ENCODE assay signal across 20 mouse cellular contexts in genomic region chr14:113838237-113838636, GRCm38 (mm10).
DNase-seq lines count a peak whose midpoint lies in the region; ATAC-seq and TF ChIP-seq lines count a peak whose summit lies in the region.
"Had no signal": no experiment of that assay in that cellular context is flagged by ENCODE, and none has a peak within 500 bp of the region (broad histone marks: within the 10 kb centered on the region; RNA-seq: fewer than 3 reads in every experiment).

No protein-coding gene starts in this region.

- no peak for TF ChIP-seq CTCF in lung, embryonic 14.5 days (IDR thresholded peaks at IDR 0.05; ENCODE audit: low read depth)

- no peak for DNase-seq in heart, adult 18-20 months
- DNase-seq in kidney, postnatal 14 days, result no peak
- peak; percentile 3 for DNase-seq in lung, embryonic 14.5 days
- no peak for DNase-seq in lung, adult 18-20 months
- peak; percentile 8 for DNase-seq in mesoderm, embryonic 11.5 days (ENCODE audit: low read depth, low spot score)
- DNase-seq: adrenal gland, adult 2 months; adrenal gland, postnatal 25 days; cerebellum, adult 8-10 months; cerebellum, postnatal 14 days; gastrocnemius, postnatal 25 days had no signal

- H3K27ac ChIP-seq in heart, embryonic 11.5 days (ENCODE audit: low read depth, low read length), result no peak overlapping the region
- no peak overlapping the region for H3K27ac ChIP-seq in kidney, embryonic 16.5 days (ENCODE audit: low read length)
- no peak overlapping the region for H3K27ac ChIP-seq in lung, embryonic 14.5 days (ENCODE audit: low read depth)
- H3K27ac ChIP-seq in hindbrain, embryonic 13.5 days, result no peak overlapping the region
- H3K27ac ChIP-seq: embryonic facial prominence, embryonic 15.5 days; forebrain, embryonic 10.5 days; forebrain, embryonic 15.5 days; heart, embryonic 10.5 days; hindbrain, embryonic 10.5 days; hindbrain, embryonic 15.5 days had no signal

- no peak overlapping the region for H3K9ac ChIP-seq in heart, embryonic 11.5 days (ENCODE audit: low read depth, low read length)
- H3K9ac ChIP-seq in kidney, embryonic 16.5 days (replicated peaks; ENCODE audit: low read length), result no peak overlapping the region
- no peak overlapping the region for H3K9ac ChIP-seq in lung, embryonic 14.5 days
- H3K9ac ChIP-seq in hindbrain, embryonic 13.5 days, result no peak overlapping the region
- H3K9ac ChIP-seq: embryonic facial prominence, embryonic 15.5 days; forebrain, embryonic 15.5 days; hindbrain, embryonic 15.5 days had no signal

- no peaks in the 10 kb centered on the region for H3K36me3 ChIP-seq in heart, embryonic 11.5 days (ENCODE audit: control insufficient read depth, insufficient read depth, low read length)
- no peaks in the 10 kb centered on the region for H3K36me3 ChIP-seq in kidney, embryonic 16.5 days (ENCODE audit: insufficient read depth, low read length)
- H3K36me3 ChIP-seq in lung, embryonic 14.5 days (ENCODE audit: insufficient read depth), result no peaks in the 10 kb centered on the region
- H3K36me3 ChIP-seq in hindbrain, embryonic 13.5 days, result no peaks in the 10 kb centered on the region
- H3K36me3 ChIP-seq: embryonic facial prominence, embryonic 15.5 days; forebrain, embryonic 10.5 days; forebrain, embryonic 15.5 days; heart, embryonic 10.5 days; hindbrain, embryonic 10.5 days; hindbrain, embryonic 15.5 days had no signal

- no peak overlapping the region for H3K4me3 ChIP-seq in heart, embryonic 11.5 days (ENCODE audit: low read depth, low read length)
- no peak overlapping the region for H3K4me3 ChIP-seq in kidney, embryonic 16.5 days (ENCODE audit: low read length)
- no peak overlapping the region for H3K4me3 ChIP-seq in lung, embryonic 14.5 days (ENCODE audit: low read depth, low read length)
- H3K4me3 ChIP-seq in hindbrain, embryonic 13.5 days, result no peak overlapping the region
- H3K4me3 ChIP-seq: embryonic facial prominence, embryonic 15.5 days; erythroblast, embryonic 14.5 days; forebrain, embryonic 10.5 days; forebrain, embryonic 15.5 days; heart, embryonic 10.5 days; hindbrain, embryonic 10.5 days; hindbrain, embryonic 15.5 days had no signal

- no peaks in the 10 kb centered on the region for H3K27me3 ChIP-seq in heart, embryonic 11.5 days (ENCODE audit: control insufficient read depth, insufficient read depth, low read length)
- no peaks in the 10 kb centered on the region for H3K27me3 ChIP-seq in kidney, embryonic 16.5 days (ENCODE audit: insufficient read depth, low read length)
- H3K27me3 ChIP-seq in lung, embryonic 14.5 days (ENCODE audit: insufficient read depth, low read length), result no peaks in the 10 kb centered on the region
- H3K27me3 ChIP-seq in hindbrain, embryonic 13.5 days, result no peaks in the 10 kb centered on the region
- H3K27me3 ChIP-seq: embryonic facial prominence, embryonic 15.5 days; forebrain, embryonic 15.5 days; hindbrain, embryonic 15.5 days had no signal

- WGBS in heart, embryonic 11.5 days (ENCODE audit: insufficient replicate concordance), result 29% methylated on average over 5 of the region's 5 CpGs
- 59% methylated on average over 5 of the region's 5 CpGs for whole genome bisulfite sequencing in kidney, embryonic 16.5 days
- WGBS in lung, embryonic 14.5 days, result 30% methylated on average over 5 of the region's 5 CpGs
- WGBS in hindbrain, embryonic 13.5 days, result 81% methylated on average over 5 of the region's 5 CpGs

- no peak overlapping the region for H3K4me2 ChIP-seq in heart, embryonic 11.5 days
- H3K4me2 ChIP-seq in kidney, embryonic 16.5 days (replicated peaks; ENCODE audit: low read depth, low read length), result no peak overlapping the region
- no peak overlapping the region for H3K4me2 ChIP-seq in lung, embryonic 14.5 days
- H3K4me2 ChIP-seq in hindbrain, embryonic 13.5 days, result no peak overlapping the region
- H3K4me2 ChIP-seq: embryonic facial prominence, embryonic 15.5 days; forebrain, embryonic 15.5 days; hindbrain, embryonic 15.5 days had no signal

- 0 out of 2 replicates have a peak, but pooled peaks have one; percentile 49 for ATAC-seq in heart, embryonic 11.5 days (replicated peaks; ENCODE audit: insufficient number of reproducible peaks, low FRiP score, low TSS enrichment)
- peak; percentile 57; the same call in 1 of the 2 replicates for ATAC-seq in kidney, embryonic 16.5 days (ENCODE audit: low FRiP score, low TSS enrichment)
- ATAC-seq in lung, embryonic 14.5 days (ENCODE audit: insufficient read depth), result no peak; the same call in 1 of the 2 replicates
- no peak for ATAC-seq in hindbrain, embryonic 13.5 days (ENCODE audit: low FRiP score)
- ATAC-seq: forebrain, embryonic 15.5 days had no signal

- no peaks in the 10 kb centered on the region for H3K4me1 ChIP-seq in heart, embryonic 11.5 days (ENCODE audit: control insufficient read depth, insufficient read depth, low read length)
- H3K4me1 ChIP-seq in kidney, embryonic 16.5 days (ENCODE audit: insufficient read depth, low read length), result no peaks in the 10 kb centered on the region
- H3K4me1 ChIP-seq in lung, embryonic 14.5 days (ENCODE audit: insufficient read depth), result no peaks in the 10 kb centered on the region
- no peaks in the 10 kb centered on the region for H3K4me1 ChIP-seq in hindbrain, embryonic 13.5 days (replicated peaks)
- H3K4me1 ChIP-seq: embryonic facial prominence, embryonic 15.5 days; forebrain, embryonic 10.5 days; forebrain, embryonic 15.5 days; heart, embryonic 10.5 days; hindbrain, embryonic 10.5 days; hindbrain, embryonic 15.5 days had no signal

- H3K9me3 ChIP-seq in heart, embryonic 11.5 days (replicated peaks; ENCODE audit: control insufficient read depth, low read length), result no peaks in the 10 kb centered on the region
- H3K9me3 ChIP-seq in kidney, embryonic 16.5 days (ENCODE audit: low read length), result no peaks in the 10 kb centered on the region
- H3K9me3 ChIP-seq in lung, embryonic 14.5 days (ENCODE audit: low read depth, low read length), result no peaks in the 10 kb centered on the region
- no peaks in the 10 kb centered on the region for H3K9me3 ChIP-seq in hindbrain, embryonic 13.5 days
- H3K9me3 ChIP-seq: embryonic facial prominence, embryonic 15.5 days; forebrain, embryonic 10.5 days; forebrain, embryonic 15.5 days; heart, embryonic 10.5 days; hindbrain, embryonic 10.5 days; hindbrain, embryonic 15.5 days had no signal

Comparison
In these comparisons a context has a peak if more than half of its experiments do, and no peak if none do; other contexts are left out.
1. DNase-seq: peak in lung, embryonic 14.5 days (single experiment) and mesoderm, embryonic 11.5 days (single experiment); none in heart, adult 18-20 months (0 of 2), kidney, postnatal 14 days (single experiment) and lung, adult 18-20 months (0 of 2).
2. ATAC-seq: peak in heart, embryonic 11.5 days (single experiment) and kidney, embryonic 16.5 days (single experiment); none in lung, embryonic 14.5 days (single experiment) and hindbrain, embryonic 13.5 days (single experiment).